Mouse (Mus musculus): ENCODE results near the gene Rptor. TPM values are rescaled to one million over a fixed set of nuclear protein-coding genes. Genes with fewer than 3 reads are reported as not detected.

Gene Rptor
- polyA plus RNA-seq, 1 experiment from 2014 or later = 13.3 TPM

GRCm38 (mm10) chr11:119627243-119627642 lies 24.5 kb downstream of the Rptor start:
- H3K9me3 ChIP-seq (replicated peaks) = no peaks in the 10 kb centered on the region
- no peaks in the 10 kb centered on the region for H3K36me3 ChIP-seq
- H3K4me3 ChIP-seq = no peak overlapping the region
- H3K4me2 ChIP-seq = no peak overlapping the region
- no peak for ATAC-seq (ENCODE audit: insufficient number of reproducible peaks, low FRiP score)
- H3K27ac ChIP-seq (ENCODE audit: poor library complexity, severe bottlenecking) = no peak overlapping the region
- no peaks in the 10 kb centered on the region for H3K27me3 ChIP-seq (replicated peaks)
- 59% methylated on average over 3 of the region's 3 CpGs for WGBS
- no peak overlapping the region for H3K9ac ChIP-seq
- peaks cover 41% of the 10 kb centered on the region for H3K4me1 ChIP-seq (replicated peaks)

- H3K4me1 ChIP-seq (replicated peaks) = peaks cover 34% of the 10 kb centered on the region
- H3K27ac ChIP-seq (ENCODE audit: poor library complexity, severe bottlenecking) = no peak overlapping the region
- 84% methylated on average over 3 of the region's 3 CpGs for WGBS
- ATAC-seq (ENCODE audit: insufficient number of reproducible peaks, low FRiP score) = no peak
- H3K9ac ChIP-seq = no peak overlapping the region
- no peaks in the 10 kb centered on the region for H3K27me3 ChIP-seq (replicated peaks)
- no peaks in the 10 kb centered on the region for H3K36me3 ChIP-seq
- no peak overlapping the region for H3K4me3 ChIP-seq
- no peak overlapping the region for H3K4me2 ChIP-seq
- no peaks in the 10 kb centered on the region for H3K9me3 ChIP-seq (replicated peaks)
Measured at GRCm38 (mm10) chr11:119629072-119629471, 26.4 kb downstream of the Rptor start.

- WGBS = 79% methylated on average over 5 of the region's 5 CpGs
- no peak overlapping the region for H3K4me2 ChIP-seq
- ATAC-seq (ENCODE audit: insufficient number of reproducible peaks, low FRiP score) = no peak
Measured at GRCm38 (mm10) chr11:119630329-119630728, 27.6 kb downstream of the Rptor start.

GRCm38 (mm10) chr11:119631222-119631870 lies 28.6 kb downstream of the Rptor start:
- H3K36me3 ChIP-seq = no peaks in the 10 kb centered on the region
- no peak overlapping the region for H3K9ac ChIP-seq
- H3K4me1 ChIP-seq (replicated peaks) = peaks cover 20% of the 10 kb centered on the region
- no peak overlapping the region for H3K4me2 ChIP-seq
- ATAC-seq (ENCODE audit: insufficient number of reproducible peaks, low FRiP score) = no peak
- H3K27ac ChIP-seq (ENCODE audit: poor library complexity, severe bottlenecking) = no peak overlapping the region
- H3K9me3 ChIP-seq (replicated peaks) = no peaks in the 10 kb centered on the region
- H3K4me3 ChIP-seq = no peak overlapping the region
- 45% methylated on average over 3 of the region's 3 CpGs for WGBS
- no peaks in the 10 kb centered on the region for H3K27me3 ChIP-seq (replicated peaks)

More at GRCm38 (mm10) chr11:119630329-119630728, 27.6 kb downstream of the Rptor start:
- no peak overlapping the region for H3K4me3 ChIP-seq
- no peak overlapping the region for H3K9ac ChIP-seq
- H3K27ac ChIP-seq (ENCODE audit: poor library complexity, severe bottlenecking) = no peak overlapping the region
- H3K9me3 ChIP-seq (replicated peaks) = no peaks in the 10 kb centered on the region
- peaks cover 23% of the 10 kb centered on the region for H3K4me1 ChIP-seq (replicated peaks)
- H3K27me3 ChIP-seq (replicated peaks) = no peaks in the 10 kb centered on the region
- H3K36me3 ChIP-seq = no peaks in the 10 kb centered on the region

- WGBS = 85% methylated on average over 4 of the region's 4 CpGs
- ATAC-seq (ENCODE audit: insufficient number of reproducible peaks, low FRiP score) = no peak
- no peak overlapping the region for H3K27ac ChIP-seq (ENCODE audit: poor library complexity, severe bottlenecking)
Measured at GRCm38 (mm10) chr11:119636371-119636883, 33.7 kb downstream of the Rptor start.

GRCm38 (mm10) chr11:119637519-119637918 lies 34.8 kb downstream of the Rptor start:
- Histone ChIP-seq H3K9me3 (replicated peaks) (no peaks in the 10 kb centered on the region), H3K27ac (ENCODE audit: poor library complexity, severe bottlenecking) (no peak overlapping the region), H3K36me3 (no peaks in the 10 kb centered on the region), H3K4me2 (no peak overlapping the region), H3K9ac (no peak overlapping the region), H3K4me3 (no peak overlapping the region), H3K27me3 (replicated peaks) (no peaks in the 10 kb centered on the region), H3K4me1 (replicated peaks) (peaks cover 21% of the 10 kb centered on the region)
- 78% methylated on average over 6 of the region's 6 CpGs for WGBS
- no peak for ATAC-seq (ENCODE audit: insufficient number of reproducible peaks, low FRiP score)

More at GRCm38 (mm10) chr11:119636371-119636883, 33.7 kb downstream of the Rptor start:
- H3K4me2 ChIP-seq = no peak overlapping the region
- no peak overlapping the region for H3K4me3 ChIP-seq
- H3K4me1 ChIP-seq (replicated peaks) = peaks cover 24% of the 10 kb centered on the region
- no peaks in the 10 kb centered on the region for H3K9me3 ChIP-seq (replicated peaks)
- H3K9ac ChIP-seq = no peak overlapping the region
- no peaks in the 10 kb centered on the region for H3K27me3 ChIP-seq (replicated peaks)
- H3K36me3 ChIP-seq = no peaks in the 10 kb centered on the region

GRCm38 (mm10) chr11:119640491-119640890 lies 37.8 kb downstream of the Rptor start:
- Histone ChIP-seq H3K4me1 (replicated peaks) (peaks cover 42% of the 10 kb centered on the region), H3K27me3 (replicated peaks) (no peaks in the 10 kb centered on the region), H3K36me3 (no peaks in the 10 kb centered on the region), H3K9me3 (replicated peaks) (no peaks in the 10 kb centered on the region), H3K9ac (no peak overlapping the region), H3K27ac (ENCODE audit: poor library complexity, severe bottlenecking) (no peak overlapping the region), H3K4me2 (no peak overlapping the region), H3K4me3 (no peak overlapping the region)
- ATAC-seq (ENCODE audit: insufficient number of reproducible peaks, low FRiP score) = no peak
- 73% methylated on average over 9 of the region's 9 CpGs for WGBS

GRCm38 (mm10) chr11:119641831-119642381 lies 39.2 kb downstream of the Rptor start:
- WGBS = 84% methylated on average over 9 of the region's 9 CpGs
- ATAC-seq (ENCODE audit: insufficient number of reproducible peaks, low FRiP score) = no peak
- H3K27ac ChIP-seq (ENCODE audit: poor library complexity, severe bottlenecking) = no peak overlapping the region

GRCm38 (mm10) chr11:119643347-119643746 lies 40.6 kb downstream of the Rptor start:
- Histone ChIP-seq H3K36me3 (no peaks in the 10 kb centered on the region), H3K4me1 (replicated peaks) (peaks cover 28% of the 10 kb centered on the region), H3K27me3 (replicated peaks) (no peaks in the 10 kb centered on the region), H3K27ac (ENCODE audit: poor library complexity, severe bottlenecking) (no peak overlapping the region), H3K9me3 (replicated peaks) (no peaks in the 10 kb centered on the region), H3K9ac (no peak overlapping the region), H3K4me2 (no peak overlapping the region), H3K4me3 (no peak overlapping the region)
- no peak for ATAC-seq (ENCODE audit: insufficient number of reproducible peaks, low FRiP score)
- WGBS = 74% methylated on average over 7 of the region's 7 CpGs

More at GRCm38 (mm10) chr11:119641831-119642381, 39.2 kb downstream of the Rptor start:
- Histone ChIP-seq H3K27me3 (replicated peaks) (no peaks in the 10 kb centered on the region), H3K4me1 (replicated peaks) (peaks cover 34% of the 10 kb centered on the region), H3K9me3 (replicated peaks) (no peaks in the 10 kb centered on the region), H3K9ac (no peak overlapping the region), H3K4me3 (no peak overlapping the region), H3K4me2 (no peak overlapping the region), H3K36me3 (no peaks in the 10 kb centered on the region)

- H3K9ac ChIP-seq = no peak overlapping the region
- H3K4me2 ChIP-seq = no peak overlapping the region
- H3K4me3 ChIP-seq = no peak overlapping the region
- no peaks in the 10 kb centered on the region for H3K36me3 ChIP-seq
- no peak overlapping the region for H3K27ac ChIP-seq (ENCODE audit: poor library complexity, severe bottlenecking)
- WGBS = 26% methylated on average over 7 of the region's 7 CpGs
- ATAC-seq (ENCODE audit: insufficient number of reproducible peaks, low FRiP score) = no peak
- no peaks in the 10 kb centered on the region for H3K9me3 ChIP-seq (replicated peaks)
- peaks cover 30% of the 10 kb centered on the region for H3K4me1 ChIP-seq (replicated peaks)
- no peaks in the 10 kb centered on the region for H3K27me3 ChIP-seq (replicated peaks)
Measured at GRCm38 (mm10) chr11:119644140-119644539, 41.4 kb downstream of the Rptor start.

- Histone ChIP-seq H3K4me3 (no peak overlapping the region), H3K4me1 (replicated peaks) (peaks cover 30% of the 10 kb centered on the region), H3K9ac (no peak overlapping the region), H3K36me3 (no peaks in the 10 kb centered on the region), H3K4me2 (no peak overlapping the region), H3K27me3 (replicated peaks) (no peaks in the 10 kb centered on the region), H3K9me3 (replicated peaks) (no peaks in the 10 kb centered on the region), H3K27ac (ENCODE audit: poor library complexity, severe bottlenecking) (no peak overlapping the region)
- ATAC-seq (ENCODE audit: insufficient number of reproducible peaks, low FRiP score) = no peak
- WGBS = 81% methylated on average over 14 of the region's 14 CpGs
Measured at GRCm38 (mm10) chr11:119644612-119645379, 42.1 kb downstream of the Rptor start.

All from heart, embryonic 12.5 days (tissue).